Mouse (Mus musculus): ENCODE data around the gene Gm13271.
A peak's percentile ranks its signal among the peaks of the same experiment; 100 is the strongest.
"Not testable (repeated sequence)": the region's sequence is repeated elsewhere in the genome, so short reads cannot be mapped to it uniquely, and the experiment has no call there.

Gm13271 gene

GRCm38 (mm10) chr4:88760431-88760830, 5.8 kb downstream of the Gm13271 start:
- peak; percentile 64 to 72 for DNase-seq (ENCODE audit: low spot score in 2 of 2)

GRCm38 (mm10) chr4:88761776-88762175, 7.1 kb downstream of the Gm13271 start:
- DNase-seq (ENCODE audit: low spot score in 2 of 2): peak; percentile 78 to 93

GRCm38 (mm10) chr4:88762341-88762740, 7.7 kb downstream of the Gm13271 start:
- DNase-seq (ENCODE audit: low spot score in 2 of 2): peak in 1 of 2 experiments; percentile 69

- DNase-seq (ENCODE audit: low spot score in 2 of 2): not testable (repeated sequence)
These were observed 8.8 kb downstream of the Gm13271 start for GRCm38 (mm10) chr4:88763384-88764018.

- DNase-seq (ENCODE audit: low spot score in 2 of 2): not testable (repeated sequence)
These were observed 18.9 kb downstream of the Gm13271 start, which contains the start of gene Gm13290 for GRCm38 (mm10) chr4:88773534-88773933. Gm13290 (plus strand) TSS chr4:88773834.

GRCm38 (mm10) chr4:88776622-88777021, 22.0 kb downstream of the Gm13271 start, which contains the start of gene Gm13289:
Gm13289 (plus strand) TSS chr4:88776922.
- DNase-seq (ENCODE audit: low spot score in 2 of 2): not testable (repeated sequence)

- DNase-seq (ENCODE audit: low spot score in 2 of 2): not testable (repeated sequence)
These were observed 24.9 kb downstream of the Gm13271 start, which contains the start of gene Gm13272 for GRCm38 (mm10) chr4:88779550-88779949. Gm13272 (plus strand) TSS chr4:88779850.

- DNase-seq (ENCODE audit: low spot score in 2 of 2): peak in 1 of 2 experiments; percentile 62
These were observed 25.7 kb downstream of the Gm13271 start for GRCm38 (mm10) chr4:88780320-88780719.

- DNase-seq (ENCODE audit: low spot score in 2 of 2): not testable (repeated sequence)
These were observed 27.2 kb downstream of the Gm13271 start, which contains the start of gene Ifnz for GRCm38 (mm10) chr4:88781831-88782230. Ifnz (plus strand) TSS chr4:88782131.

GRCm38 (mm10) chr4:88782335-88782734, 27.7 kb downstream of the Gm13271 start:
- DNase-seq (ENCODE audit: low spot score in 2 of 2): not testable (repeated sequence)

GRCm38 (mm10) chr4:88785409-88785808, 30.7 kb downstream of the Gm13271 start, which contains the start of gene Gm13276:
Gm13276 (plus strand) TSS chr4:88785709.
- not testable (repeated sequence) for DNase-seq (ENCODE audit: low spot score in 2 of 2)

- DNase-seq (ENCODE audit: low spot score in 2 of 2): peak; percentile 61 to 76
These were observed 33.7 kb downstream of the Gm13271 start, which contains the start of gene Gm13277 for GRCm38 (mm10) chr4:88788402-88788801. Gm13277 (plus strand) TSS chr4:88788632.

- not testable (repeated sequence) for DNase-seq (ENCODE audit: low spot score in 2 of 2)
These were observed 36.6 kb downstream of the Gm13271 start, which contains the start of gene Gm13278 for GRCm38 (mm10) chr4:88791250-88791649. Gm13278 (plus strand) TSS chr4:88791550.

GRCm38 (mm10) chr4:88793936-88794675, 39.4 kb downstream of the Gm13271 start, which contains the start of gene Gm13275:
Gm13275 (plus strand) TSS chr4:88794487.
- DNase-seq (ENCODE audit: low spot score in 2 of 2): peak; percentile 59 to 89

- not testable (repeated sequence) for DNase-seq (ENCODE audit: low spot score in 2 of 2)
These were observed 42.4 kb downstream of the Gm13271 start, which contains the start of gene Gm13279 for GRCm38 (mm10) chr4:88797097-88797496. Gm13279 (plus strand) TSS chr4:88797397.

- DNase-seq (ENCODE audit: low spot score in 2 of 2): not testable (repeated sequence)
These were observed 44.7 kb downstream of the Gm13271 start, which contains the start of gene Gm13285 for GRCm38 (mm10) chr4:88799365-88799764. Gm13285 (plus strand) TSS chr4:88799665.

GRCm38 (mm10) chr4:88802954-88803353, 48.3 kb downstream of the Gm13271 start, which contains the start of gene Gm13287:
Gm13287 (plus strand) TSS chr4:88803254.
- DNase-seq (ENCODE audit: low spot score in 2 of 2): not testable (repeated sequence)

All from spleen, postnatal 4 days (tissue).